Mouse (Mus musculus): ENCODE measurements at regions not wholly inside any gene's neighbourhood (a gene's known extent, or its start where the extent isn't known, plus 50 kb on each side); places are given as distances from the start of the nearest gene placed in this dataset.
A peak's percentile ranks its signal among the peaks of the same experiment; 100 is the strongest.
"Not testable (repeated sequence)": the region's sequence is repeated elsewhere in the genome, so short reads cannot be mapped to it uniquely, and the experiment has no call there.

DNA sequence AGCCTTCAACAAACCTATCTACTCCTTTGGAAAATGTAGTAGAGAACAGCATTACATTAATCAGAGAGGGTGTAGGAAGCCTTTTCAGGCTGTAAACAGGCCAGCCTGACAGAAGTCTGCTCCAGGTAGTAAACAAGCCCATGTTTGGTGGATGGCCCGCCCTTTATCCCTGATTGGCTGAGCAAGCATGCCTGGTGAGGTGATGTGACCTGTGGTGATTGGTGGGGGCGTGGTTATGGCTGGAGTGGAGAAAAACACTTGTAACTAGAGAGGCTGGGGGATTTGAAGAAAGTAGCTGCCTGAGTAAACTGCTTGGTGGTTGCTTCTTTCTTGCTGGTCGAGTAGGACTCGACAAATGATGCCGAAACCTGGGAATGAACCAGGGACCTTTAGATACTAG is 621.3 kb upstream of the Dsel start:
- intact Hi-C loops (cut with DNase I; ENCODE audit: low total_unique reads); DNase-seq: not testable (repeated sequence)

- DNase-seq, result no peak
- intact Hi-C loops (cut with DNase I; ENCODE audit: low total_unique reads), result no loop called here
Observed at GRCm38 (mm10) chr1:112456047-112456446, 591.3 kb upstream of the Dsel start.

DNA sequence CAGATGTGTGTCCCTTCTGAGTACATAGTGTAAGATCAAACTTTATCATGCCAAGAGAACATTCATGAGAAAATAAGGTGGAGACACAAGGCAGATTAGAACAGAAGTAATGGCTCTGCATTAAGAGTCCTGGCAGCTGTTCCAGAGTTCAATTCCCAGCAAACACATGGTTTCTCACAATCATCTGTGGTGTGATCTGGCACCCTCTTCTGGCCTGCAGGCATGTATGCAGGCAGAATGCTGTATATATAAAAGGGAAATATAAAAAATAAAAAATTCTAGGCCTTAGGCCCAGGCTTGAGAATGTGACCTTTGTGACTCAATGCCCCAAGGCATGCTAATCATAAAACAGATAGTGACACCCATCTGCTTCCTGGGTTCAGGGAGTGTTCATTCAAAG is 587.7 kb upstream of the Dsel start:
- DNase-seq, result no peak

GRCm38 (mm10) chr1:112451622-112452021 is 586.9 kb upstream of the Dsel start:
- intact Hi-C loops (cut with DNase I; ENCODE audit: low total_unique reads), result no loop called here

More for the DNA sequence above, 587.7 kb upstream of the Dsel start:
- intact Hi-C loops (cut with DNase I; ENCODE audit: low total_unique reads), result no loop called here

GRCm38 (mm10) chr1:112439109-112439508 is 574.4 kb upstream of the Dsel start:
- no peak for DNase-seq
- intact Hi-C loops (cut with DNase I; ENCODE audit: low total_unique reads), result no loop called here

More at GRCm38 (mm10) chr1:112451622-112452021, 586.9 kb upstream of the Dsel start:
- no peak for DNase-seq

DNA sequence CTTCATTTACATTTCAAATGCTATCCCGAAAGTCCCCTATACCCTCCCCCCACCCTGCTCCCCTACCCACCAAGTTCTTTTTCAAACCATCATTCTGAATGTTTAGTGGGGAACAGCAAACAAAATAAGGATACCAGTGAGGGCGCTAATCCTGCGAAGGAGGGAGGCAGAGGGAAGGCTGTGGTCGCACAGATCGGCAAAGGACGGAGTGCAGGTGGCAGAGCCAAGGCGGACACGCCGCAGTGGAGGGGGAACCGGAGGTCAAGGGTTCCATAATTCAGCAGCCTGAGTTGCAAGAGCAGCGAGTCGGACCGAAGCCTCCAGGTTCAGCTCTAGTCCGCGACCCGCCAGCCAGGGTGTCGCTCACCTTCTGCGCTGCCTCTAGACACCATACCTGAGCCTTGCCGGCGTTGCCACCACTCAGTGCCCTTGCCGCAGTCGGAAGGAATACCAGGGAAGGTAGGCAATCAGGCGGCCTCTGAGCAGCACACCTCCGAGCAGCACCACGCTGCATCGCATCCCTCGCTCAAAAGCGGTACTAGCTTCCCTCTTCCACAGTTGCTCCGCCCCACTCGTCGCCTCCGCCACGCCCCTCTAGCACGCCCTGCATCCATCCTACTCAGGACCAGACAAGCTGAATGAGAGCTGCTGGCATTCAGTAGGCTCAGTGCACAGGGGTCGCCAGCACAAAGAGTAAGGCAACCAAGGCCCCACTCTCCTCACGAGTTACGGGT is 551.8 kb upstream of the Dsel start:
- DNase-seq, result no peak
- intact Hi-C loops (cut with DNase I; ENCODE audit: low total_unique reads), result no loop called here

DNA sequence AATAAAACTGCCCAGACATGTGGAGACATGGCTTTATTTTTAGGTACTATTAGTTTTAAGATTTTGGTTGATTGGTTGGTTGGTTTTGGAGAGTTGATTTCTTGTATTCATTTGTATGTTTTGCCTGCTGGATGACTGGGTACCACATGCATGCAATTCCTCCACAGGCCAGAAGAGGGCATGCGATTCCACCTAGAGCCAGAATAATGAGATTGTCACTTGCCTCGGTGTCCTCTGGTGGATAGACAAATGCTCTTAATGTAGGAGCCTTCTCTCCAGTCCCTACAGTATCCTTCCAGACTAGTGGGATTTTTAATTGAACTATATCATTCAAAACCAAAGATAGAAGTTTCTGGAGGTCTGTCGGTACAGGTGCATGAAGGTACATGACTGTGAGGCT is 524.1 kb upstream of the Dsel start:
- intact Hi-C loops (cut with DNase I; ENCODE audit: low total_unique reads), result no loop called here
- peak; percentile 3 for DNase-seq

DNA sequence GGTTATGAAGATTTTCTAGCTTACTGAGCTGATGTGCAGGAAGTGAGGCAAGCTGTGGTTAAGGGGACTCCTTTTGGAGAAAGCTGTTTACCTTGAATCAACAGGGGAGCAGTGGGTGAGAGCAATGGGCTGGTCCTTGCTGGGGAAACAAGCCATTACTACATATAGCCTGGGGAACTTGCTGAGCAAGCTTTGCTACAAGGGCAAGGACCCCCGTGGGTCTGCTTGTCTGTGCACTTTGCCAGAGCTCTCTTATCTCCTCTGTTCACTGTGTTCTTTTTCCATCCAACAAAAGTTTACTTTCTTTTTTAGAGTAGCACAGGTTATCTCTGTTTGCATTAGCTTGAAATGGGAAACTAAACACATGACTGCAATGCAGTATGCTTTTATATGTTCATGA is 519.3 kb upstream of the Dsel start:
- intact Hi-C loops (cut with DNase I; ENCODE audit: low total_unique reads), result loop anchor here (5.0 kb wide), 1 partner anchor 522 kb away; the partner anchor contains the start of gene Dsel
- no peak for DNase-seq

DNA sequence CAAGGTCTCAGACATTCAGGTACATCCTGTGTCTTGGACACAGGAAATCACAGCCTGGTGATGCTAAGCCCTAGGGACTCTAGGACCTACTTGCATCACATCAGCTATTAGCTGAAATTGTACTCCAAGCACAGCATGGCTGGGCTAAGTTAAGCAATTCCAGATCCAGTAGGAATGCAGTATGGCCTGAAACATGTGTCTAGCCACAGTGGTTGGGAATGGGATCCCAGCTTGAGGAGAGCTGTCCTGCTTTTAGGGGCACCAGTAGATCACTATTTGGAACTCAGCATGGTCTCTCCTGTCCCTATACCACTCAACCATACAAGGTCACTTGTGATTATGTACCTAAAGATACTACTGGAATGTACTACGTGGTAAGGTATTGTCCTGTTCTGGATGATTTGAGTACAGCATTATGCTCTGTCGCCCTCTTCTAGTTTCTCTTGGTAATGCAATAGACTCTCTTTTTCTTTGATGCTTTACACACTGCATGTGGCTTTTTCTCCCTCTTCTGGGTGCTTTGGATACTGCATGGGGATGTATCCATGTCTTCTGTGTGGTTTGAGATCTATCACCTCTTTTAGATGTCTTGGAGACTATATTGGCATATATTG is 515.0 kb upstream of the Dsel start:
- intact Hi-C loops (cut with DNase I; ENCODE audit: low total_unique reads), result loop anchor here (5.0 kb wide), 1 partner anchor 517 kb away; the partner anchor contains the start of gene Dsel
- DNase-seq, result no peak

- intact Hi-C loops (cut with DNase I; ENCODE audit: low total_unique reads), result no loop called here
- DNase-seq, result no peak
Observed at GRCm38 (mm10) chr1:112378660-112379059, 513.9 kb upstream of the Dsel start.

GRCm38 (mm10) chr1:112355816-112356215 is 491.1 kb upstream of the Dsel start:
- intact Hi-C loops (cut with DNase I; ENCODE audit: low total_unique reads), result no loop called here
- no peak for DNase-seq

Measured in gastrocnemius, postnatal 14 days (tissue).